Mouse (Mus musculus): ENCODE results near the gene Arid3c. TPM values are rescaled to one million over a fixed set of nuclear protein-coding genes. Genes with fewer than 3 reads are reported as not detected.
"Not testable (repeated sequence)": the region's sequence is repeated elsewhere in the genome, so short reads cannot be mapped to it uniquely, and the experiment has no call there.

The Arid3c gene
- polyA plus RNA-seq, 1 experiment from 2014 or later = 1.8 TPM

GRCm38 (mm10) chr4:41688562-41688961 is 42.4 kb downstream of the Arid3c start:
- not testable (repeated sequence) for H3K27me3 ChIP-seq (ENCODE audit: control insufficient read depth, insufficient read depth, low read length); H3K4me2 ChIP-seq (ENCODE audit: low read depth, low read length); H3K9me3 ChIP-seq (ENCODE audit: control insufficient read depth, low read length); ATAC-seq (ENCODE audit: low read depth); H3K27ac ChIP-seq (ENCODE audit: low read depth, low read length); H3K4me3 ChIP-seq (ENCODE audit: low read depth, low read length); H3K9ac ChIP-seq (replicated peaks; ENCODE audit: low read depth, low read length); H3K36me3 ChIP-seq (ENCODE audit: control insufficient read depth, insufficient read depth, low read length); H3K4me1 ChIP-seq (ENCODE audit: control insufficient read depth, insufficient read depth, low read length)
- 35% methylated on average over 1 of the region's 1 CpGs for WGBS

- not testable (repeated sequence) for H3K27me3 ChIP-seq (ENCODE audit: control insufficient read depth, insufficient read depth, low read length); H3K27ac ChIP-seq (ENCODE audit: low read depth, low read length); ATAC-seq (ENCODE audit: low read depth); H3K9ac ChIP-seq (replicated peaks; ENCODE audit: low read depth, low read length); H3K4me1 ChIP-seq (ENCODE audit: control insufficient read depth, insufficient read depth, low read length); H3K4me3 ChIP-seq (ENCODE audit: low read depth, low read length); H3K9me3 ChIP-seq (ENCODE audit: control insufficient read depth, low read length); H3K36me3 ChIP-seq (ENCODE audit: control insufficient read depth, insufficient read depth, low read length); H3K4me2 ChIP-seq (ENCODE audit: low read depth, low read length)
- WGBS = 12% methylated on average over 9 of the region's 10 CpGs
These were observed 45.0 kb downstream of the Arid3c start for GRCm38 (mm10) chr4:41685882-41686492.

- WGBS = 2% methylated on average over 14 of the region's 14 CpGs
- H3K36me3 ChIP-seq (ENCODE audit: control insufficient read depth, insufficient read depth, low read length); H3K4me1 ChIP-seq (ENCODE audit: control insufficient read depth, insufficient read depth, low read length); H3K4me3 ChIP-seq (ENCODE audit: low read depth, low read length); H3K9me3 ChIP-seq (ENCODE audit: control insufficient read depth, low read length); H3K27me3 ChIP-seq (ENCODE audit: control insufficient read depth, insufficient read depth, low read length); H3K9ac ChIP-seq (replicated peaks; ENCODE audit: low read depth, low read length); H3K27ac ChIP-seq (ENCODE audit: low read depth, low read length); H3K4me2 ChIP-seq (ENCODE audit: low read depth, low read length): not testable (repeated sequence)
- ATAC-seq (ENCODE audit: low read depth) = peak; percentile 19; the same call in 1 of the 2 replicates
These were observed 46.0 kb downstream of the Arid3c start for GRCm38 (mm10) chr4:41684931-41685453.

GRCm38 (mm10) chr4:41684131-41684930 is 46.6 kb downstream of the Arid3c start:
- H3K27ac ChIP-seq (ENCODE audit: low read depth, low read length); H3K4me3 ChIP-seq (ENCODE audit: low read depth, low read length): not testable (repeated sequence)

GRCm38 (mm10) chr4:41683303-41683702 is 47.6 kb downstream of the Arid3c start:
- H3K4me3 ChIP-seq (ENCODE audit: low read depth, low read length); H3K36me3 ChIP-seq (ENCODE audit: control insufficient read depth, insufficient read depth, low read length); H3K9ac ChIP-seq (replicated peaks; ENCODE audit: low read depth, low read length); H3K4me2 ChIP-seq (ENCODE audit: low read depth, low read length); H3K27ac ChIP-seq (ENCODE audit: low read depth, low read length); H3K9me3 ChIP-seq (ENCODE audit: control insufficient read depth, low read length); H3K27me3 ChIP-seq (ENCODE audit: control insufficient read depth, insufficient read depth, low read length): not testable (repeated sequence)
- H3K4me1 ChIP-seq (ENCODE audit: control insufficient read depth, insufficient read depth, low read length) = peaks cover 11% of the 10 kb centered on the region
- WGBS = 0% methylated on average over 2 of the region's 27 CpGs
- peak; percentile 21 for ATAC-seq (ENCODE audit: low read depth)

More at GRCm38 (mm10) chr4:41684131-41684930, 46.6 kb downstream of the Arid3c start:
- not testable (repeated sequence) for H3K9ac ChIP-seq (replicated peaks; ENCODE audit: low read depth, low read length); H3K9me3 ChIP-seq (ENCODE audit: control insufficient read depth, low read length); H3K27me3 ChIP-seq (ENCODE audit: control insufficient read depth, insufficient read depth, low read length); H3K36me3 ChIP-seq (ENCODE audit: control insufficient read depth, insufficient read depth, low read length); H3K4me1 ChIP-seq (ENCODE audit: control insufficient read depth, insufficient read depth, low read length)
- 3% methylated on average over 20 of the region's 27 CpGs for WGBS
- peak overlapping the region; percentile 8; the same call in 1 of the 2 replicates for H3K4me2 ChIP-seq (ENCODE audit: low read depth, low read length)
- peak; percentile 47; the same call in 1 of the 2 replicates for ATAC-seq (ENCODE audit: low read depth)

- H3K9ac ChIP-seq (replicated peaks; ENCODE audit: low read depth, low read length) = no peak overlapping the region
- 24% methylated on average over 6 of the region's 6 CpGs for WGBS
- H3K4me3 ChIP-seq (ENCODE audit: low read depth, low read length) = no peak overlapping the region
These were observed 48.2 kb downstream of the Arid3c start for GRCm38 (mm10) chr4:41682789-41683188.

GRCm38 (mm10) chr4:41681947-41682346 is 49.0 kb downstream of the Arid3c start:
- Histone ChIP-seq H3K27me3 (ENCODE audit: control insufficient read depth, insufficient read depth, low read length) (no peaks in the 10 kb centered on the region), H3K4me1 (ENCODE audit: control insufficient read depth, insufficient read depth, low read length) (peaks cover 21% of the 10 kb centered on the region), H3K9me3 (ENCODE audit: control insufficient read depth, low read length) (no peaks in the 10 kb centered on the region), H3K4me2 (ENCODE audit: low read depth, low read length) (no peak overlapping the region), H3K4me3 (ENCODE audit: low read depth, low read length) (no peak overlapping the region), H3K27ac (ENCODE audit: low read depth, low read length) (no peak overlapping the region), H3K9ac (replicated peaks; ENCODE audit: low read depth, low read length) (no peak overlapping the region), H3K36me3 (ENCODE audit: control insufficient read depth, insufficient read depth, low read length) (no peaks in the 10 kb centered on the region)
- no peak for ATAC-seq (ENCODE audit: low read depth)
- WGBS = 66% methylated on average over 10 of the region's 10 CpGs

More at GRCm38 (mm10) chr4:41682789-41683188, 48.2 kb downstream of the Arid3c start:
- H3K27me3 ChIP-seq (ENCODE audit: control insufficient read depth, insufficient read depth, low read length) = no peaks in the 10 kb centered on the region
- 0 out of 2 replicates have a peak overlapping the region, but pooled peaks have one; percentile 16 for H3K27ac ChIP-seq (ENCODE audit: low read depth, low read length)
- H3K4me2 ChIP-seq (ENCODE audit: low read depth, low read length) = no peak overlapping the region
- H3K9me3 ChIP-seq (ENCODE audit: control insufficient read depth, low read length) = no peaks in the 10 kb centered on the region
- no peaks in the 10 kb centered on the region for H3K36me3 ChIP-seq (ENCODE audit: control insufficient read depth, insufficient read depth, low read length)
- no peak for ATAC-seq (ENCODE audit: low read depth)
- H3K4me1 ChIP-seq (ENCODE audit: control insufficient read depth, insufficient read depth, low read length) = peaks cover 13% of the 10 kb centered on the region

GRCm38 (mm10) chr4:41681176-41681575 is 49.8 kb downstream of the Arid3c start:
- Histone ChIP-seq H3K4me2 (ENCODE audit: low read depth, low read length) (no peak overlapping the region), H3K36me3 (ENCODE audit: control insufficient read depth, insufficient read depth, low read length) (no peaks in the 10 kb centered on the region), H3K9me3 (ENCODE audit: control insufficient read depth, low read length) (no peaks in the 10 kb centered on the region), H3K27me3 (ENCODE audit: control insufficient read depth, insufficient read depth, low read length) (no peaks in the 10 kb centered on the region), H3K27ac (ENCODE audit: low read depth, low read length) (no peak overlapping the region), H3K4me1 (ENCODE audit: control insufficient read depth, insufficient read depth, low read length) (peaks cover 27% of the 10 kb centered on the region), H3K9ac (replicated peaks; ENCODE audit: low read depth, low read length) (no peak overlapping the region), H3K4me3 (ENCODE audit: low read depth, low read length) (no peak overlapping the region)
- ATAC-seq (ENCODE audit: low read depth) = no peak
- 59% methylated on average over 4 of the region's 4 CpGs for WGBS

- H3K4me2 ChIP-seq (ENCODE audit: low read depth, low read length) = no peak overlapping the region
- no peak overlapping the region for H3K9ac ChIP-seq (replicated peaks; ENCODE audit: low read depth, low read length)
- H3K4me3 ChIP-seq (ENCODE audit: low read depth, low read length) = no peak overlapping the region
- H3K4me1 ChIP-seq (ENCODE audit: control insufficient read depth, insufficient read depth, low read length) = peaks cover 38% of the 10 kb centered on the region
- no peaks in the 10 kb centered on the region for H3K27me3 ChIP-seq (ENCODE audit: control insufficient read depth, insufficient read depth, low read length)
- no peaks in the 10 kb centered on the region for H3K9me3 ChIP-seq (ENCODE audit: control insufficient read depth, low read length)
- H3K27ac ChIP-seq (ENCODE audit: low read depth, low read length) = peak overlapping the region; percentile 1; the same call in 1 of the 2 replicates
- WGBS = 38% methylated on average over 1 of the region's 2 CpGs
- H3K36me3 ChIP-seq (ENCODE audit: control insufficient read depth, insufficient read depth, low read length) = no peaks in the 10 kb centered on the region
- ATAC-seq (ENCODE audit: low read depth) = no peak
These were observed 51.7 kb downstream of the Arid3c start for GRCm38 (mm10) chr4:41679291-41679690.

Measured in neural tube, embryonic 14.5 days (tissue).